Mouse (Mus musculus) lung, adult 2 months (tissue): Measurements from ENCODE around the gene Fam19a1. TPM values are rescaled to one million over a fixed set of nuclear protein-coding genes. Genes with fewer than 3 reads are reported as not detected.

ENCODE experiments used
- DNase-seq: peaks from one replicate; pipeline ENCODE4 v3.0.0; 2022
- H3K4me1 ChIP-seq: fragments of 200-500 bp; 2 replicates; pipeline ENCODE4 v1.6.1; 2011; ENCODE audit warnings: low read length; ENCODE audit not compliant: control insufficient read depth, insufficient read depth
- H3K4me3 ChIP-seq: fragments of 200-500 bp; replicated peaks from 2 replicates; pipeline ENCODE3; 2011; ENCODE audit warnings: low read depth, mild to moderate bottlenecking, control low read depth, low read length; ENCODE audit errors: extremely low read depth
- CTCF ChIP-seq: fragments of 200-500 bp; IDR thresholded peaks from 2 replicates; pipeline ENCODE4 v1.5.1; 2011; ENCODE audit warnings: mild to moderate bottlenecking, low read length, control low read depth; ENCODE audit not compliant: insufficient read depth
- POLR2A ChIP-seq: fragments of 200-500 bp; IDR thresholded peaks from 2 replicates; pipeline ENCODE4 v1.6.1; 2011; ENCODE audit warnings: low read depth, mild to moderate bottlenecking, control low read depth, low read length, borderline replicate concordance; ENCODE audit errors: extremely low read depth
- WGBS: fragments of 180-500 bp; shearing (Covaris S2); methylation state at CpG from one replicate; pipeline ENCODE4 v1.1.7; 2018; 5-methylcytosine and 5-hydroxymethylcytosine counted together
- polyA plus RNA-seq: library from polyadenylated mRNA; depleted of rRNA; stranded (reverse); fragments of >200 nt; gene quantifications from 2 replicates; pipeline ENCODE4 v1.2.3, GENCODE M21; 2012

Gene Fam19a1
- polyA plus RNA-seq, 1 experiment = 0.72 TPM

- no peak overlapping the region for H3K4me3 ChIP-seq
- H3K4me1 ChIP-seq = no peaks in the 10 kb centered on the region; the same call in 1 of the 2 replicates
- no peak for TF ChIP-seq POLR2A
- TF ChIP-seq CTCF = no peak
- DNase-seq = no peak
Measured at GRCm38 (mm10) chr6:96234806-96235205, 121.9 kb downstream of the Fam19a1 start.

- H3K4me3 ChIP-seq = no peak overlapping the region
- DNase-seq = no peak
- H3K4me1 ChIP-seq = no peaks in the 10 kb centered on the region
- TF ChIP-seq POLR2A (no peak), CTCF (no peak)
- WGBS = 65% methylated on average over 3 of the region's 3 CpGs
Measured at GRCm38 (mm10) chr6:96244320-96244719, 131.4 kb downstream of the Fam19a1 start.

GRCm38 (mm10) chr6:96252001-96252400, 139.0 kb downstream of the Fam19a1 start:
- WGBS = 53% methylated on average over 3 of the region's 3 CpGs
- Histone ChIP-seq H3K4me3 (no peak overlapping the region), H3K4me1 (no peaks in the 10 kb centered on the region)
- no peak for TF ChIP-seq CTCF
- no peak for TF ChIP-seq POLR2A
- no peak for DNase-seq

GRCm38 (mm10) chr6:96254815-96255214, 141.9 kb downstream of the Fam19a1 start:
- H3K4me1 ChIP-seq = no peaks in the 10 kb centered on the region
- no peak for DNase-seq
- no peak for TF ChIP-seq CTCF
- no peak for TF ChIP-seq POLR2A
- H3K4me3 ChIP-seq = no peak overlapping the region
- 78% methylated on average over 2 of the region's 2 CpGs for WGBS

GRCm38 (mm10) chr6:96258651-96259050, 145.7 kb downstream of the Fam19a1 start:
- TF ChIP-seq POLR2A (no peak), CTCF (no peak)
- Histone ChIP-seq H3K4me3 (no peak overlapping the region), H3K4me1 (no peaks in the 10 kb centered on the region)
- 90% methylated on average over 3 of the region's 3 CpGs for WGBS
- DNase-seq = no peak

GRCm38 (mm10) chr6:96266456-96266855, 153.5 kb downstream of the Fam19a1 start:
- DNase-seq = no peak
- TF ChIP-seq POLR2A (no peak), CTCF (no peak)
- WGBS = 41% methylated on average over 4 of the region's 4 CpGs

GRCm38 (mm10) chr6:96268788-96269187, 155.8 kb downstream of the Fam19a1 start:
- Histone ChIP-seq H3K4me3 (no peak overlapping the region), H3K4me1 (no peaks in the 10 kb centered on the region)
- DNase-seq = no peak
- TF ChIP-seq CTCF (no peak), POLR2A (no peak)

More at GRCm38 (mm10) chr6:96266456-96266855, 153.5 kb downstream of the Fam19a1 start:
- Histone ChIP-seq H3K4me3 (no peak overlapping the region), H3K4me1 (no peaks in the 10 kb centered on the region)

GRCm38 (mm10) chr6:96270436-96270835, 157.5 kb downstream of the Fam19a1 start:
- H3K4me3 ChIP-seq = no peak overlapping the region
- TF ChIP-seq CTCF (no peak), POLR2A (no peak)
- DNase-seq = no peak
- 92% methylated on average over 5 of the region's 5 CpGs for WGBS
- no peaks in the 10 kb centered on the region for H3K4me1 ChIP-seq

- Histone ChIP-seq H3K4me3 (no peak overlapping the region), H3K4me1 (no peaks in the 10 kb centered on the region)
- no peak for TF ChIP-seq POLR2A
- TF ChIP-seq CTCF = no peak
- no peak for DNase-seq
- 72% methylated on average over 4 of the region's 4 CpGs for WGBS
Measured at GRCm38 (mm10) chr6:96283731-96284130, 170.8 kb downstream of the Fam19a1 start.

- Histone ChIP-seq H3K4me3 (no peak overlapping the region), H3K4me1 (no peaks in the 10 kb centered on the region)
- 90% methylated on average over 4 of the region's 4 CpGs for WGBS
- TF ChIP-seq POLR2A = no peak
- TF ChIP-seq CTCF = no peak
- DNase-seq = no peak
Measured at GRCm38 (mm10) chr6:96284590-96284989, 171.6 kb downstream of the Fam19a1 start.
